Mouse (Mus musculus): Measurements from ENCODE around the gene Mfsd5. TPM values are rescaled to one million over a fixed set of nuclear protein-coding genes. Genes with fewer than 3 reads are reported as not detected.
A peak's percentile ranks its signal among the peaks of the same experiment; 100 is the strongest.

The Mfsd5 gene
- polyA plus RNA-seq, 1 experiment: 57.8 TPM

DNA sequence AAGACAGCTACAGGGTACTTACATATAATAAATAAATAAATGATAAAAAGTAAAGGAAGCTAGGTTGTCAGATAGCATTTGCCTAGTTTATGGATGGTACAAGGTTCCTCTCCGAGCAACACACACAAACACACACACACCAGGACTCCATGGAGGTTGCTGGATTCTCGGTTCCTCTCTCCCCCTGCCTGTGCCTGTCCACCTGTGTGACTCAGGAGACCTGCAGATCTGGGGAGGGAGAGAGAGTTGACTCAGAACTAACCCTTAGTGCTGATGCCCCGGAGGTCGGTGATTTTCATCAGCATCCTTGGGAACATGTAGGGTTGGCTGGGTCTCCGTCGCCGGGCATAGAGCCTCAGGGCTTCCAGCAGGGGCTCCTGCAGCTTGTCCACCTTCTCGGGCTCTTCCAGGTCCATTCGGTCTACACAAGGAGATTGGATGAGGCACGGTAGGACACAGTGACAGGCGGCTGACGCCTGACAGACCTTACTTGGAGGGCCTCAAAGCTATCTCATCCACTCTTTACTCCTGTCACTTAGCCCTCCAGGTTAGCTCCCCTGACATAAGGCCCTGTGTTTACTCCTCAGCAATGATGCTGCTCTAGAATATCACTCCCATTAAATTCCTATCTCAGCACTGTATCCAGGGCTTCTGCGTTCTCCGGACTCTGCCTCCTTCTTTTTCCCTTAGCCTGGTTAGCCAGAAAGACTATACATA lies 40.6 kb upstream of the Mfsd5 start:
- TF ChIP-seq POLR2A (IDR thresholded peaks at IDR 0.05; ENCODE audit: low read depth, low read length) (no peak), CTCF (IDR thresholded peaks at IDR 0.05; ENCODE audit: extremely low read depth, insufficient read depth, insufficient read length, insufficient replicate concordance) (no peak)
- 90% methylated on average over 14 of the region's 14 CpGs for WGBS
- Histone ChIP-seq H3K4me3 (ENCODE audit: extremely low read depth, insufficient read depth, insufficient read length) (no peak overlapping the region), H3K36me3 (ENCODE audit: control insufficient read depth, insufficient read depth, low read length) (no peaks in the 10 kb centered on the region), H3K27ac (ENCODE audit: insufficient read depth, low read length) (no peak overlapping the region), H3K4me1 (ENCODE audit: control insufficient read depth, insufficient read depth, insufficient read length) (peaks cover 27% of the 10 kb centered on the region; the same call in 1 of the 2 replicates), H3K27me3 (ENCODE audit: control insufficient read depth, insufficient read depth, low read length) (no peaks in the 10 kb centered on the region)
- no peak for DNase-seq (ENCODE audit: low read depth in 1 of 2, low spot score in 2 of 2)

DNA sequence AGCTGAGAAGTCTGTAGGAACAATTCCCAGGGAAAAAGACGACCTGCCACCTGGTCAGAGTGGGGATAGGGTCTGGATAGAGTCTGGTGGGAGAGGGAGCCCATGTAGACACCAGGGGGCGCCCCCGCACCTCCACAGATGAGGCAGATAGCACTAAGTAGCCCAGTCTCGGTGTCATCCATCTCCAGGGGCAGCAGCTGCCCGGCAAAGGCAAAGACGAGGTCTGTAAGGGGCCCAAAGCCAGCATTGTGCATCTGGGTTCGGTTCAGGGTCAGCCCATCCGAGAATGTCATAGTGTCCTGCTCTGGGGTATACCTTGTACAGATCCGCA lies 40.0 kb upstream of the Mfsd5 start:
- no peaks in the 10 kb centered on the region for H3K27me3 ChIP-seq (ENCODE audit: control insufficient read depth, insufficient read depth, low read length)
- H3K4me3 ChIP-seq (ENCODE audit: extremely low read depth, insufficient read depth, insufficient read length): no peak overlapping the region
- WGBS: 20% methylated on average over 9 of the region's 9 CpGs
- peaks cover 21% of the 10 kb centered on the region; the same call in 1 of the 2 replicates for H3K4me1 ChIP-seq (ENCODE audit: control insufficient read depth, insufficient read depth, insufficient read length)
- TF ChIP-seq POLR2A (IDR thresholded peaks at IDR 0.05; ENCODE audit: low read depth, low read length) (no peak), CTCF (IDR thresholded peaks at IDR 0.05; ENCODE audit: extremely low read depth, insufficient read depth, insufficient read length, insufficient replicate concordance) (peak; percentile 90)
- DNase-seq (ENCODE audit: low read depth in 1 of 2, low spot score in 2 of 2): peak; percentile 36 to 77
- H3K36me3 ChIP-seq (ENCODE audit: control insufficient read depth, insufficient read depth, low read length): no peaks in the 10 kb centered on the region
- H3K27ac ChIP-seq (ENCODE audit: insufficient read depth, low read length): no peak overlapping the region

DNA sequence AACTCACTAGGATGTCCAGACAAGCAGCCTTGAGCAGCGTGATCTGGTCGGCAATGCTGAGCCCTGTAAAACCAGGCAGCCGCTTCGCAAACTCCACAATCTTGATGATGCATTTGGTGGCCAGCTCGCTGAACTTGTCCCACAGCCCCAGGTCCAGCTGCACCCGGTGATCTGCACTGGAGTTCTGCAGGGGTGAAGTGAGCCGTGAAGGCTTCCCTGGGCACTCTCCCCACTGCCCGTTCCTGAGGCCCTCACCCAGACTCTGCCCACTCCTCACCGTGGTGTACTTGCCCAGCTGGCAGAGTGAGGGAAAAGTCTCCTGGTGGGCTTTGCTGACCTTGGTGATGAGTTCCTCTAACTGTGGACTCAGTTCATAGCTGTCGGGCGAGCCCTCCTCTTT lies 39.4 kb upstream of the Mfsd5 start:
- DNase-seq (ENCODE audit: low read depth in 1 of 2, low spot score in 2 of 2): no peak
- H3K4me3 ChIP-seq (ENCODE audit: extremely low read depth, insufficient read depth, insufficient read length): no peak overlapping the region
- no peak overlapping the region for H3K27ac ChIP-seq (ENCODE audit: insufficient read depth, low read length)
- no peaks in the 10 kb centered on the region for H3K36me3 ChIP-seq (ENCODE audit: control insufficient read depth, insufficient read depth, low read length)
- H3K27me3 ChIP-seq (ENCODE audit: control insufficient read depth, insufficient read depth, low read length): no peaks in the 10 kb centered on the region
- TF ChIP-seq POLR2A (IDR thresholded peaks at IDR 0.05; ENCODE audit: low read depth, low read length): no peak
- no peak for TF ChIP-seq CTCF (IDR thresholded peaks at IDR 0.05; ENCODE audit: extremely low read depth, insufficient read depth, insufficient read length, insufficient replicate concordance)
- WGBS: 84% methylated on average over 11 of the region's 11 CpGs
- peaks cover 15% of the 10 kb centered on the region; the same call in 1 of the 2 replicates for H3K4me1 ChIP-seq (ENCODE audit: control insufficient read depth, insufficient read depth, insufficient read length)

DNA sequence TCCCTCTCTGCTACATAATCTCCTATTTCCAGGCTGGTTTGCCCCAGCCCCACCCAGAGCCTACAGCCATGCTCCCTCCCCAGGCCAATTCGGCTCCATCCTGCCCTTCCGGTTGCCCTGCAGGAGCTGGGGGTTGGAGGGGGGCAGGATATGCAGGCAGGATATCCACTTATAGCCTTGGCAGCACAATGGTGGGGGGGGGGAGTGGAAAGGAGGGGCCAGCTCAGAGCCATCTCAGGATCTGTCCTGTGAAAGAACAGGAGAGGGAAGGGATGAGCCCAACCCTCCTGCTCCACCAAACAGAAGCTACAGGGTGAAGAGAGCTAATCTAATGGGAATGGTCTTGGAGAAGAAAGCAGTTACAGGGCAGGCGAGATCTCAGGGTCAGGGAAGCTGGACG lies 38.6 kb upstream of the Mfsd5 start:
- DNase-seq (ENCODE audit: low read depth in 1 of 2, low spot score in 2 of 2): no peak
- no peak for TF ChIP-seq CTCF (IDR thresholded peaks at IDR 0.05; ENCODE audit: extremely low read depth, insufficient read depth, insufficient read length, insufficient replicate concordance)
- no peak for TF ChIP-seq POLR2A (IDR thresholded peaks at IDR 0.05; ENCODE audit: low read depth, low read length)
- 82% methylated on average over 4 of the region's 4 CpGs for WGBS
- H3K4me1 ChIP-seq (ENCODE audit: control insufficient read depth, insufficient read depth, insufficient read length): peaks cover 8% of the 10 kb centered on the region; the same call in 1 of the 2 replicates
- H3K27ac ChIP-seq (ENCODE audit: insufficient read depth, low read length): no peak overlapping the region
- no peaks in the 10 kb centered on the region for H3K27me3 ChIP-seq (ENCODE audit: control insufficient read depth, insufficient read depth, low read length)
- no peak overlapping the region for H3K4me3 ChIP-seq (ENCODE audit: extremely low read depth, insufficient read depth, insufficient read length)
- no peaks in the 10 kb centered on the region for H3K36me3 ChIP-seq (ENCODE audit: control insufficient read depth, insufficient read depth, low read length)

DNA sequence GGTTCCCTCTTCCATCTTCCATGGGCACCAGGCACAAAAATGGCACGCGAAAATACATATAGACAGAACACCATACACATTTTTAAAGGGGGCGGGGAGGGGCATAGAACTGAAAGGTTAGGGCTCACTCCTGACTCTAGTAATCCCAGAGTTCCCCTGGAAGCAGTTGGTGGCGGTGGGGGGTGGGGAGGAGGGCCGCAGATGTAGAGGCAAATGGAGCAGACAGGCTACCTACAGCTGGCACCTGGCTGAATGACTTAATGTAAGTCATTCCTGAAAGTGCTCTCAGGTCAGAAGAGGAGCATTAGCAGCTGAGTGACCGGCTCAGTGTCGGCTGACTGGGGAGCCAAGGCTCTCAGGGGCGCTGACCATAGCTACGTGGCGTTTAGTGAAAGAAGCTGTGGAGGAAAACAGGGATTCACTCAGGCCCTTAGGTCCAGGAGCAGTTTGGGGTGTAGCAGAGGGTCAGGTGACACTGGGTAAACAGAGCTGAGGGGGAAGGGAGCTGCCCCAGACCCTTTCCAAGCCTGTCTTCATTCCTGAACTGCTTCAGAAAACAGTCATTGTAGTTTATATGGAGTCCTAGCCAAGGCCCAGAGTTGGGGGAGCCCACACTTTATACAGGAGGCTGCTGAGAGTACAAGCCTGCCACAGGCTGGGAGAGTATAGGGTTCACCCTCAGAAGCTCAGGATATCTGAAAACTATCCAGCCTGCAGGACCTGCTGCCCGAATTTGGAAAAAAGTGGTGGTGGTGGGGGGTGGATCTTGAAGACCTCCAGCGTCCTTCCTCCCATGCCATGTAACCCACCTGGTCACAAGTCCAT lies 36.6 kb upstream of the Mfsd5 start:
- Histone ChIP-seq H3K4me3 (ENCODE audit: extremely low read depth, insufficient read depth, insufficient read length) (no peak overlapping the region), H3K4me1 (ENCODE audit: control insufficient read depth, insufficient read depth, insufficient read length) (peaks cover 9% of the 10 kb centered on the region; the same call in 1 of the 2 replicates), H3K27me3 (ENCODE audit: control insufficient read depth, insufficient read depth, low read length) (peaks cover 3% of the 10 kb centered on the region), H3K27ac (ENCODE audit: insufficient read depth, low read length) (peak overlapping the region; percentile 86), H3K36me3 (ENCODE audit: control insufficient read depth, insufficient read depth, low read length) (no peaks in the 10 kb centered on the region)
- WGBS: 82% methylated on average over 12 of the region's 12 CpGs
- no peak for DNase-seq (ENCODE audit: low read depth in 1 of 2, low spot score in 2 of 2)
- no peak for TF ChIP-seq POLR2A (IDR thresholded peaks at IDR 0.05; ENCODE audit: low read depth, low read length)
- TF ChIP-seq CTCF (IDR thresholded peaks at IDR 0.05; ENCODE audit: extremely low read depth, insufficient read depth, insufficient read length, insufficient replicate concordance): no peak

DNA sequence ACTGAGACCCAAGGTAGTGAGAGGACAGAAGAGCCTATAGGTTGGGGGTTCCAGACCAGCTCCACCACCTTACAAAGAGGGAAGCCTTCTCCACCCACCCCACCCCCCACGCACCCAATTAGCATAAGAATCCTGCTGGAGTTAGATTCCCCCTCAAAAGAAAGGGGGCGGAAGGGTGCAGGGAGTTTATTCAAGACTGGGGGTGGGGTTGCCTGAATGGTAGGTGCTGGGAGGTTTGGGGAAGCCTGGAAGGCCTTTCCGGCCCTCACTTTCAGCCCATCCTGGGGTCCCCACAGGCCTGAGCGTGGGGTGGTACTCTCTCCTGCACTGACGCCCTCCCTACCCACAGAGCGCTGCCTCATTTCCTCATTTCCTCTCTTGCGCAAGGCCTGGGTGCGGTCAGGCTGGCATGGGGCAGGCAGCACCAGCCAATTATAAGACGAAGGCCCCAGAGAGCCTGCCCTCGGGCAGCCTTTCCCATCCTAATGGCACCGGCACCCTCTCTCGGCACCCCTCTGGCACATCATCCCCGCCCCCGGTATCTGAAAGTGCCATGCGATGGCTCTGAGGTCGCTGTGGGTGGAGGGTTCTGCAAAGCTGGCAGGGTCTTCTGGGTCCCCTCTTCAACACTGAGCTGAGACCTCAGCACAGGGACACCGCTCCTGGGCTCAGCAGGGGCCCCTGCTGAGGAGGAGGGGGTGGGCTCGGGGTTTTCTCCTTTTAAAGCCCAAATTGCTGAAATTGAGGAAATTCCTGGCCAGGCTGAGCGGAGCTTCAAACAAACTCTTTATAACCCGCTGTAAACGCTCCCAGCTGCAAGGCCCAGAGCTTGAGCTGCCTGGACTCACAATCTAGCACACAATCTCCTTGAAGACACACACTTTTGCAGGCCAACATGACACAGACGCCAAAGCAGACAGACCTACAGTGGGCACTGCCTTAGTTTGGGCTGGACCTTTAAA lies 35.7 kb upstream of the Mfsd5 start:
- peak overlapping the region; percentile 44 for H3K4me3 ChIP-seq (ENCODE audit: extremely low read depth, insufficient read depth, insufficient read length)
- H3K27ac ChIP-seq (ENCODE audit: insufficient read depth, low read length): peak overlapping the region; percentile 86
- 8% methylated on average over 22 of the region's 22 CpGs for WGBS
- peaks cover 8% of the 10 kb centered on the region for H3K27me3 ChIP-seq (ENCODE audit: control insufficient read depth, insufficient read depth, low read length)
- no peak for TF ChIP-seq POLR2A (IDR thresholded peaks at IDR 0.05; ENCODE audit: low read depth, low read length)
- no peak for TF ChIP-seq CTCF (IDR thresholded peaks at IDR 0.05; ENCODE audit: extremely low read depth, insufficient read depth, insufficient read length, insufficient replicate concordance)
- peak in 1 of 2 experiments; percentile 55 for DNase-seq (ENCODE audit: low read depth in 1 of 2, low spot score in 2 of 2)
- peaks cover 12% of the 10 kb centered on the region; the same call in 1 of the 2 replicates for H3K4me1 ChIP-seq (ENCODE audit: control insufficient read depth, insufficient read depth, insufficient read length)
- H3K36me3 ChIP-seq (ENCODE audit: control insufficient read depth, insufficient read depth, low read length): no peaks in the 10 kb centered on the region
